Mouse (Mus musculus) embryonic facial prominence, embryonic 13.5 days (tissue): ENCODE measurements around the gene Mup13. TPM values are rescaled to one million over a fixed set of nuclear protein-coding genes. Genes with fewer than 3 reads are reported as not detected.
"Not testable (repeated sequence)": the region's sequence is repeated elsewhere in the genome, so short reads cannot be mapped to it uniquely, and the experiment has no call there.

Experiments used
- ATAC-seq: fragments of 200-750 bp; cut with Nextera tagmentation; 2 replicates; pipeline ENCODE4 v1.8.0; 2017; ENCODE audit warnings: low read depth; ENCODE audit not compliant: insufficient number of reproducible peaks, insufficient read depth, low FRiP score, low TSS enrichment
- H3K27ac ChIP-seq: fragments of 300-500 bp; sonication (generic); 2 replicates; pipeline ENCODE4 v1.5.1; 2015; ENCODE audit warnings: moderate library complexity, mild to moderate bottlenecking, inconsistent platforms
- H3K27me3 ChIP-seq: fragments of 300-500 bp; sonication (generic); 2 replicates; pipeline ENCODE4 v1.6.1; 2015; ENCODE audit warnings: mild to moderate bottlenecking, inconsistent platforms
- H3K36me3 ChIP-seq: fragments of 300-500 bp; sonication (generic); 2 replicates; pipeline ENCODE4 v1.6.1; 2015; ENCODE audit warnings: mild to moderate bottlenecking, inconsistent platforms
- H3K4me1 ChIP-seq: fragments of 300-500 bp; sonication (generic); 2 replicates; pipeline ENCODE4 v1.6.1; 2015; ENCODE audit warnings: inconsistent platforms
- H3K4me2 ChIP-seq: fragments of 300-500 bp; sonication (generic); 2 replicates; pipeline ENCODE4 v1.6.1; 2015; ENCODE audit warnings: moderate library complexity, mild to moderate bottlenecking, inconsistent platforms
- H3K4me3 ChIP-seq: fragments of 300-500 bp; sonication (generic); 2 replicates; pipeline ENCODE4 v1.5.1; 2015; ENCODE audit warnings: mild to moderate bottlenecking, inconsistent platforms
- H3K9ac ChIP-seq: fragments of 300-500 bp; sonication (generic); 2 replicates; pipeline ENCODE4 v1.6.1; 2015; ENCODE audit warnings: mild to moderate bottlenecking, inconsistent platforms
- H3K9me3 ChIP-seq: fragments of 300-500 bp; sonication (generic); 2 replicates; pipeline ENCODE4 v1.6.1; 2016; ENCODE audit warnings: inconsistent platforms
- WGBS: fragments of 180-500 bp; shearing (Covaris S2); methylation state at CpG from one replicate; pipeline ENCODE4 v1.1.7; 2015; ENCODE audit warnings: mixed read lengths; 5-methylcytosine and 5-hydroxymethylcytosine counted together
- polyA plus RNA-seq: library from polyadenylated mRNA; unstranded; fragments of >200 nt; fragmentation: Nextera tagmentation; extraction: Ambion mirVana; gene quantifications from 2 replicates; pipeline ENCODE4 v1.2.1, GENCODE M21; 2015

Mup13 gene
- not detected in 2 replicates for polyA plus RNA-seq

- not testable (repeated sequence) for H3K4me2 ChIP-seq, H3K9ac ChIP-seq, H3K4me1 ChIP-seq, ATAC-seq, H3K27me3 ChIP-seq, H3K4me3 ChIP-seq, H3K27ac ChIP-seq, H3K9me3 ChIP-seq, H3K36me3 ChIP-seq
- WGBS: 77% methylated on average over 4 of the region's 4 CpGs
Observed at GRCm38 (mm10) chr4:61228186-61228585, at the start of gene Mup13. TSS of gene Mup13 (minus strand) at chr4:61228286.

Other genes starting within 250 kb of the Mup13 start
- not detected in 2 replicates for gene Mup14, start 75.7 kb upstream of the Mup13 start, polyA plus RNA-seq
- not detected in 2 replicates for gene Mup15, start 211.5 kb upstream of the Mup13 start, polyA plus RNA-seq